Mouse (Mus musculus): ENCODE measurements around the gene Timm50. TPM values are rescaled to one million over a fixed set of nuclear protein-coding genes. Genes with fewer than 3 reads are reported as not detected.

Gene Timm50
- total RNA-seq (2014; rRNA removed) (60.6 and 64.0 TPM in 2 replicates), polyA plus RNA-seq (2015; fragmentation: Nextera tagmentation; extraction: Ambion mirVana) (116 and 140 TPM in 2 replicates)

GRCm38 (mm10) chr7:28311926-28312543, at the start of gene Timm50:
TSS of gene Timm50 (minus strand) at chr7:28312072.
- no peak; the same call in 1 of the 2 replicates for TF ChIP-seq CTCF (IDR thresholded peaks at IDR 0.05; ENCODE audit: low read depth)
- Histone ChIP-seq H3K36me3 (ENCODE audit: insufficient read depth) (peaks cover 48% of the 10 kb centered on the region), H3K4me1 (ENCODE audit: insufficient read depth) (peaks cover 5% of the 10 kb centered on the region; the same call in 1 of the 2 replicates), H3K4me2 (ENCODE audit: low read depth) (peak within 1 kb of the TSS; percentile 82), H3K4me3 (ENCODE audit: low read depth, low read length) (peak within 1 kb of the TSS; percentile 78), H3K9me3 (ENCODE audit: low read length) (no peaks in the 10 kb centered on the region), H3K27ac (ENCODE audit: low read depth, low read length) (peak within 1 kb of the TSS; percentile 64; the same call in 1 of the 2 replicates), H3K27me3 (ENCODE audit: insufficient read depth, low read length) (no peaks in the 10 kb centered on the region), H3K9ac (peak within 1 kb of the TSS; percentile 81)
- peak; percentile 97 for DNase-seq
- ATAC-seq = peak; percentile 99
- WGBS = 1% methylated on average over 45 of the region's 45 CpGs

- Histone ChIP-seq H3K4me1 (ENCODE audit: insufficient read depth) (no peaks in the 10 kb centered on the region), H3K36me3 (ENCODE audit: insufficient read depth) (peaks cover 47% of the 10 kb centered on the region), H3K27me3 (ENCODE audit: insufficient read depth, low read length) (no peaks in the 10 kb centered on the region), H3K9ac (no peak overlapping the region), H3K27ac (ENCODE audit: low read depth, low read length) (no peak overlapping the region), H3K4me2 (ENCODE audit: low read depth) (no peak overlapping the region), H3K4me3 (ENCODE audit: low read depth, low read length) (no peak overlapping the region), H3K9me3 (ENCODE audit: low read length) (no peaks in the 10 kb centered on the region)
- WGBS = 95% methylated on average over 6 of the region's 6 CpGs
- no peak for TF ChIP-seq CTCF (IDR thresholded peaks at IDR 0.05; ENCODE audit: low read depth)
- DNase-seq = no peak
- ATAC-seq = no peak
Observed at GRCm38 (mm10) chr7:28360291-28360690, 48.4 kb upstream of the Timm50 start.

GRCm38 (mm10) chr7:28359854-28360253, 48.0 kb upstream of the Timm50 start:
- TF ChIP-seq CTCF (IDR thresholded peaks at IDR 0.05; ENCODE audit: low read depth) = no peak
- 85% methylated on average over 10 of the region's 10 CpGs for WGBS
- no peak overlapping the region for H3K4me3 ChIP-seq (ENCODE audit: low read depth, low read length)
- no peaks in the 10 kb centered on the region for H3K27me3 ChIP-seq (ENCODE audit: insufficient read depth, low read length)
- no peaks in the 10 kb centered on the region for H3K4me1 ChIP-seq (ENCODE audit: insufficient read depth)
- DNase-seq (no peak), ATAC-seq (no peak)
- peaks cover 48% of the 10 kb centered on the region for H3K36me3 ChIP-seq (ENCODE audit: insufficient read depth)
- H3K27ac ChIP-seq (ENCODE audit: low read depth, low read length) = no peak overlapping the region
- H3K9me3 ChIP-seq (ENCODE audit: low read length) = no peaks in the 10 kb centered on the region
- H3K9ac ChIP-seq = no peak overlapping the region
- no peak overlapping the region for H3K4me2 ChIP-seq (ENCODE audit: low read depth)

GRCm38 (mm10) chr7:28358431-28358830, 46.6 kb upstream of the Timm50 start:
- Histone ChIP-seq H3K36me3 (ENCODE audit: insufficient read depth) (peaks cover 56% of the 10 kb centered on the region), H3K4me1 (ENCODE audit: insufficient read depth) (no peaks in the 10 kb centered on the region), H3K27me3 (ENCODE audit: insufficient read depth, low read length) (no peaks in the 10 kb centered on the region), H3K4me2 (ENCODE audit: low read depth) (no peak overlapping the region), H3K9ac (no peak overlapping the region), H3K4me3 (ENCODE audit: low read depth, low read length) (no peak overlapping the region), H3K9me3 (ENCODE audit: low read length) (no peaks in the 10 kb centered on the region), H3K27ac (ENCODE audit: low read depth, low read length) (no peak overlapping the region)
- no peak for DNase-seq
- TF ChIP-seq CTCF (IDR thresholded peaks at IDR 0.05; ENCODE audit: low read depth) = no peak
- ATAC-seq = no peak
- 50% methylated on average over 7 of the region's 7 CpGs for WGBS

GRCm38 (mm10) chr7:28357984-28358383, 46.1 kb upstream of the Timm50 start:
- H3K36me3 ChIP-seq (ENCODE audit: insufficient read depth) = peaks cover 61% of the 10 kb centered on the region
- peak overlapping the region; percentile 35; the same call in 1 of the 2 replicates for H3K27ac ChIP-seq (ENCODE audit: low read depth, low read length)
- under 1% methylated on average over 5 of the region's 5 CpGs for WGBS
- no peaks in the 10 kb centered on the region for H3K4me1 ChIP-seq (ENCODE audit: insufficient read depth)
- H3K27me3 ChIP-seq (ENCODE audit: insufficient read depth, low read length) = no peaks in the 10 kb centered on the region
- no peak for TF ChIP-seq CTCF (IDR thresholded peaks at IDR 0.05; ENCODE audit: low read depth)
- peak overlapping the region; percentile 25; the same call in 1 of the 2 replicates for H3K9ac ChIP-seq
- H3K4me2 ChIP-seq (ENCODE audit: low read depth) = no peak overlapping the region
- H3K9me3 ChIP-seq (ENCODE audit: low read length) = no peaks in the 10 kb centered on the region
- ATAC-seq = no peak
- DNase-seq = no peak
- H3K4me3 ChIP-seq (ENCODE audit: low read depth, low read length) = no peak overlapping the region

GRCm38 (mm10) chr7:28356981-28357380, 45.1 kb upstream of the Timm50 start:
- Histone ChIP-seq H3K27ac (ENCODE audit: low read depth, low read length) (no peak overlapping the region), H3K4me2 (ENCODE audit: low read depth) (no peak overlapping the region), H3K9me3 (ENCODE audit: low read length) (no peaks in the 10 kb centered on the region), H3K9ac (no peak overlapping the region), H3K36me3 (ENCODE audit: insufficient read depth) (peaks cover 56% of the 10 kb centered on the region), H3K4me3 (ENCODE audit: low read depth, low read length) (no peak overlapping the region), H3K4me1 (ENCODE audit: insufficient read depth) (no peaks in the 10 kb centered on the region), H3K27me3 (ENCODE audit: insufficient read depth, low read length) (no peaks in the 10 kb centered on the region)
- WGBS = 2% methylated on average over 5 of the region's 5 CpGs
- ATAC-seq (no peak), DNase-seq (no peak)
- no peak for TF ChIP-seq CTCF (IDR thresholded peaks at IDR 0.05; ENCODE audit: low read depth)

GRCm38 (mm10) chr7:28355221-28355620, 43.3 kb upstream of the Timm50 start:
- Histone ChIP-seq H3K4me2 (ENCODE audit: low read depth) (no peak overlapping the region), H3K4me3 (ENCODE audit: low read depth, low read length) (no peak overlapping the region), H3K4me1 (ENCODE audit: insufficient read depth) (peaks cover 8% of the 10 kb centered on the region; the same call in 1 of the 2 replicates), H3K36me3 (ENCODE audit: insufficient read depth) (peaks cover 41% of the 10 kb centered on the region), H3K27ac (ENCODE audit: low read depth, low read length) (no peak overlapping the region), H3K27me3 (ENCODE audit: insufficient read depth, low read length) (no peaks in the 10 kb centered on the region), H3K9ac (no peak overlapping the region), H3K9me3 (ENCODE audit: low read length) (no peaks in the 10 kb centered on the region)
- ATAC-seq (no peak), DNase-seq (no peak)
- WGBS = 91% methylated on average over 3 of the region's 3 CpGs
- TF ChIP-seq CTCF (IDR thresholded peaks at IDR 0.05; ENCODE audit: low read depth) = no peak
